Comparison of ENCODE assay signal across 16 mouse cellular contexts in genomic region chr6:134963910-134964309, GRCm38 (mm10). TPM values are rescaled to one million over a fixed set of nuclear protein-coding genes. Genes with fewer than 3 reads are reported as not detected.
DNase-seq lines count a peak whose midpoint lies in the region; ATAC-seq and TF ChIP-seq lines count a peak whose summit lies in the region.
"Had no signal": no experiment of that assay in that cellular context is flagged by ENCODE, and none has a peak within 500 bp of the region (broad histone marks: within the 10 kb centered on the region; RNA-seq: fewer than 3 reads in every experiment).

No protein-coding gene starts in this region.

- H3K4me3 ChIP-seq in forebrain, embryonic 11.5 days (ENCODE audit: low read depth, low read length) = no peak overlapping the region
- H3K4me3 ChIP-seq in forebrain, embryonic 15.5 days = no peak overlapping the region
- H3K4me3 ChIP-seq in forebrain, embryonic 13.5 days = no peak overlapping the region
- no peak overlapping the region for H3K4me3 ChIP-seq in intestine, embryonic 16.5 days (ENCODE audit: low read length)
- H3K4me3 ChIP-seq: embryonic facial prominence, embryonic 10.5 days; embryonic facial prominence, embryonic 12.5 days had no signal

- H3K4me2 ChIP-seq in forebrain, embryonic 11.5 days (ENCODE audit: low read depth, low read length, severe bottlenecking) = no peak overlapping the region
- H3K4me2 ChIP-seq in forebrain, embryonic 15.5 days (replicated peaks) = no peak overlapping the region
- H3K4me2 ChIP-seq in forebrain, embryonic 13.5 days = no peak overlapping the region
- H3K4me2 ChIP-seq in intestine, embryonic 16.5 days (ENCODE audit: low read depth, low read length) = no peak overlapping the region
- H3K4me2 ChIP-seq: embryonic facial prominence, embryonic 12.5 days had no signal

- no peaks in the 10 kb centered on the region for H3K36me3 ChIP-seq in forebrain, embryonic 11.5 days (ENCODE audit: control insufficient read depth, insufficient read depth, low read length)
- no peaks in the 10 kb centered on the region for H3K36me3 ChIP-seq in forebrain, embryonic 15.5 days
- no peaks in the 10 kb centered on the region for H3K36me3 ChIP-seq in forebrain, embryonic 13.5 days (ENCODE audit: poor library complexity, severe bottlenecking)
- H3K36me3 ChIP-seq in intestine, embryonic 16.5 days (ENCODE audit: control insufficient read depth, insufficient read depth, low read length) = no peaks in the 10 kb centered on the region
- H3K36me3 ChIP-seq: embryonic facial prominence, embryonic 10.5 days; embryonic facial prominence, embryonic 12.5 days had no signal

- no peak overlapping the region for H3K27ac ChIP-seq in forebrain, embryonic 11.5 days (ENCODE audit: low read depth, low read length)
- H3K27ac ChIP-seq in forebrain, embryonic 15.5 days (replicated peaks) = no peak overlapping the region
- H3K27ac ChIP-seq in forebrain, embryonic 13.5 days = peak overlapping the region; percentile 4; the same call in 1 of the 2 replicates
- H3K27ac ChIP-seq in intestine, embryonic 16.5 days (ENCODE audit: low read length) = no peak overlapping the region
- H3K27ac ChIP-seq: embryonic facial prominence, embryonic 10.5 days; embryonic facial prominence, embryonic 12.5 days had no signal

- no peaks in the 10 kb centered on the region for H3K9me3 ChIP-seq in forebrain, embryonic 11.5 days (ENCODE audit: control insufficient read depth, low read length)
- H3K9me3 ChIP-seq in forebrain, embryonic 15.5 days = no peaks in the 10 kb centered on the region
- no peaks in the 10 kb centered on the region for H3K9me3 ChIP-seq in forebrain, embryonic 13.5 days (replicated peaks)
- no peaks in the 10 kb centered on the region for H3K9me3 ChIP-seq in intestine, embryonic 16.5 days (ENCODE audit: control insufficient read depth, low read length)
- H3K9me3 ChIP-seq: embryonic facial prominence, embryonic 10.5 days; embryonic facial prominence, embryonic 12.5 days had no signal

- TF ChIP-seq CTCF in brain, embryonic 14.5 days (IDR thresholded peaks at IDR 0.05; ENCODE audit: borderline replicate concordance, extremely low read depth, insufficient read depth, insufficient read length) = no peak

- no peak overlapping the region for H3K9ac ChIP-seq in forebrain, embryonic 11.5 days (ENCODE audit: low read length)
- no peak overlapping the region for H3K9ac ChIP-seq in forebrain, embryonic 15.5 days (replicated peaks)
- no peak overlapping the region for H3K9ac ChIP-seq in forebrain, embryonic 13.5 days
- no peak overlapping the region for H3K9ac ChIP-seq in intestine, embryonic 16.5 days (ENCODE audit: low read depth, low read length)
- H3K9ac ChIP-seq: embryonic facial prominence, embryonic 12.5 days had no signal

- peak; percentile 64 for ATAC-seq in forebrain, embryonic 11.5 days (replicated peaks; ENCODE audit: low FRiP score)
- ATAC-seq in forebrain, embryonic 15.5 days (replicated peaks) = no peak
- ATAC-seq in forebrain, embryonic 13.5 days = no peak
- ATAC-seq in intestine, embryonic 16.5 days = no peak

- no peak for TF ChIP-seq POLR2A in brain, embryonic 14.5 days (IDR thresholded peaks at IDR 0.05; ENCODE audit: borderline replicate concordance, extremely low read depth, insufficient read depth, insufficient read length, poor library complexity, severe bottlenecking)

- DNase-seq in forebrain, embryonic 11.5 days (ENCODE audit: low spot score) = no peak
- DNase-seq in brain, embryonic 14.5 days (ENCODE audit: low read depth) = peak; percentile 56
- DNase-seq in right cerebral cortex, adult 2 months (ENCODE audit: low spot score in 2 of 2) = no peak
- DNase-seq: adrenal gland, adult 2 months; adrenal gland, postnatal 10 days; adrenal gland, postnatal 25 days; cerebellum, adult 11-12 months; cerebellum, adult 2 months; cerebellum, adult 9-10 months; cerebellum, postnatal 10 days; cerebellum, postnatal 25 days had no signal

- H3K4me1 ChIP-seq in forebrain, embryonic 11.5 days (replicated peaks; ENCODE audit: control insufficient read depth, insufficient read depth, low read length) = peaks cover 17% of the 10 kb centered on the region
- H3K4me1 ChIP-seq in forebrain, embryonic 15.5 days = peaks cover 22% of the 10 kb centered on the region; the same call in 1 of the 2 replicates
- peaks cover 38% of the 10 kb centered on the region for H3K4me1 ChIP-seq in forebrain, embryonic 13.5 days
- no peaks in the 10 kb centered on the region for H3K4me1 ChIP-seq in intestine, embryonic 16.5 days (ENCODE audit: control insufficient read depth, insufficient read depth, low read length)

- no peaks in the 10 kb centered on the region for H3K27me3 ChIP-seq in forebrain, embryonic 11.5 days (ENCODE audit: control insufficient read depth, insufficient read depth, low read length)
- H3K27me3 ChIP-seq in forebrain, embryonic 15.5 days = no peaks in the 10 kb centered on the region
- H3K27me3 ChIP-seq in forebrain, embryonic 13.5 days = 0 out of 2 replicates have a peak, but pooled peaks cover 2% of the 10 kb centered on the region
- H3K27me3 ChIP-seq in intestine, embryonic 16.5 days (replicated peaks; ENCODE audit: control insufficient read depth, insufficient read depth, low read length) = no peaks in the 10 kb centered on the region
- H3K27me3 ChIP-seq: embryonic facial prominence, embryonic 12.5 days had no signal

- 51% methylated on average over 2 of the region's 2 CpGs for WGBS in forebrain, embryonic 11.5 days
- WGBS in forebrain, embryonic 15.5 days = 28% methylated on average over 2 of the region's 2 CpGs
- WGBS in forebrain, embryonic 13.5 days = 25% methylated on average over 2 of the region's 2 CpGs
- 77% methylated on average over 2 of the region's 2 CpGs for WGBS in intestine, embryonic 16.5 days

RNA-seq across cellular contexts. Expression of gene Apold1, which starts 17.6 kb away (rescaled TPM):
- 3.0 and 3.1 TPM in 2 replicates for polyA plus RNA-seq in forebrain, embryonic 11.5 days (2014; fragmentation: Nextera tagmentation; extraction: Ambion mirVana)
- polyA plus RNA-seq in forebrain, embryonic 15.5 days (2015; fragmentation: Nextera tagmentation; extraction: Ambion mirVana) = 3.5 and 3.8 TPM in 2 replicates
- 2.2 and 2.8 TPM in 2 replicates for polyA plus RNA-seq in brain, embryonic 14.5 days (2012; rRNA removed)
- polyA plus RNA-seq in forebrain, embryonic 13.5 days (2015; fragmentation: Nextera tagmentation; extraction: Ambion mirVana) = 3.5 and 3.6 TPM in 2 replicates
- polyA plus RNA-seq in intestine, embryonic 16.5 days (2015; fragmentation: Nextera tagmentation; extraction: Ambion mirVana) = 2.8 and 3.5 TPM in 2 replicates

RNA-seq across cellular contexts. Expression of gene Cdkn1b, which starts 43.7 kb away (rescaled TPM):
- 26.2 and 27.3 TPM in 2 replicates for polyA plus RNA-seq in forebrain, embryonic 11.5 days (2014; fragmentation: Nextera tagmentation; extraction: Ambion mirVana)
- 52.4 and 55.1 TPM in 2 replicates for polyA plus RNA-seq in forebrain, embryonic 15.5 days (2015; fragmentation: Nextera tagmentation; extraction: Ambion mirVana)
- polyA plus RNA-seq in brain, embryonic 14.5 days (2012; rRNA removed) = 45.8 and 55.9 TPM in 2 replicates
- polyA plus RNA-seq in forebrain, embryonic 13.5 days (2015; fragmentation: Nextera tagmentation; extraction: Ambion mirVana) = 48.8 and 58.5 TPM in 2 replicates
- polyA plus RNA-seq in intestine, embryonic 16.5 days (2015; fragmentation: Nextera tagmentation; extraction: Ambion mirVana) = 10.6 and 12.4 TPM in 2 replicates

RNA-seq across cellular contexts. Expression of gene Ddx47, which starts 47.5 kb away (rescaled TPM):
- 105 and 107 TPM in 2 replicates for polyA plus RNA-seq in forebrain, embryonic 11.5 days (2014; fragmentation: Nextera tagmentation; extraction: Ambion mirVana)
- 89.0 and 91.8 TPM in 2 replicates for polyA plus RNA-seq in forebrain, embryonic 15.5 days (2015; fragmentation: Nextera tagmentation; extraction: Ambion mirVana)
- 74.4 and 86.3 TPM in 2 replicates for polyA plus RNA-seq in brain, embryonic 14.5 days (2012; rRNA removed)
- polyA plus RNA-seq in forebrain, embryonic 13.5 days (2015; fragmentation: Nextera tagmentation; extraction: Ambion mirVana) = 93.9 and 101 TPM in 2 replicates
- 82.3 and 95.1 TPM in 2 replicates for polyA plus RNA-seq in intestine, embryonic 16.5 days (2015; fragmentation: Nextera tagmentation; extraction: Ambion mirVana)
